Mouse (Mus musculus): ENCODE data around the gene Taf12. TPM values are rescaled to one million over a fixed set of nuclear protein-coding genes. Genes with fewer than 3 reads are reported as not detected.
"Not testable (repeated sequence)": the region's sequence is repeated elsewhere in the genome, so short reads cannot be mapped to it uniquely, and the experiment has no call there.

Gene Taf12
- polyA plus RNA-seq, 1 experiment from 2014 or later: 58.9 TPM

DNA sequence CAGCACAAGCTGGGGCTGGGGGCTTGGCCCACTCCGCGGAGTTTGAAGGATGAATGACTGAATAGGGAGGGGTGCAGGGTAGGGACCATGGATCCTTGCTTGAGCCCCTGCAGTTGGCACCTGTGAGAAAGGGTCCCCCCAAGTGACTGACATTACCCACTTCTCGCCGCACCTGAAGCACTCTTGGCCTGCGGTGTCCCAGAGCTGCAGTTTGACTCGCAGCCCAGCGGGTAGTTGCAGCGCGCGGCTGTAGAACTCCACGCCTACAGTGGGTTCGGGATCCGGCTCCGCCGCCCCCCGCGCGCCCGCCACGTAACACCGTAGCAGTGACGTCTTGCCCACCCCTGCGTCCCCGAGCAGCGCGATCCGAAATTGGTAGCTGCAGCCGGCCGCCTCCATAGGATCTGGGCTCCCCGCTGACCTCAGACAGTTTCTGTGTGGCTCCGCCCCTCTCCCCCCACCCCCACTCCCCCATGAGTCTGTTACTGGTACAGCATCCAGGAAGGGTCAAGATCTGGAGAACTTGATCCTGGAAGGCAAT lies 28.8 kb downstream of the Taf12 start, which contains the start of gene Rab42:
Rab42 (minus strand) TSS at position 447 of the 541 bp plus-strand sequence.
- peak; percentile 76 for ATAC-seq (ENCODE audit: insufficient number of reproducible peaks, insufficient read depth, low FRiP score, low TSS enrichment, low read depth)

DNA sequence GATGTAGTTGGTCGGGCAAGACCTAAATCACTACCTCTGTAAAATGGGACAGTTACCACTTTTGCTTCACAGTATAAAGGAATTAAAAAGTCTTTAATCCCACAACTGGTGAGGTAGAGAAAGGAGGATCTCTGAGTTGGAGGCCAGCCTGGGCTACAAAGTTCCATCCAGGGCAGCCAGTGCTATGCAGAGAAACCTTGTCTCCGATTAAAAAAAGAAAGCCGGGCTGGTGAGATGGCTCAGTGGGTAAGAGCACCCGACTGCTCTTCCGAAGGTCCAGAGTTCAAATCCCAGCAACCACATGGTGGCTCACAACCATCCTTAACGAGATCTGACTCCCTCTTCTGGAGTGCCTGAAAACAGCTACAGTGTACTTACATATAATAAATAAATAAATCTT lies 29.3 kb downstream of the Taf12 start:
- 35% methylated on average over 6 of the region's 6 CpGs for WGBS
- H3K27ac ChIP-seq; H3K36me3 ChIP-seq; H3K27me3 ChIP-seq; ATAC-seq (ENCODE audit: insufficient number of reproducible peaks, insufficient read depth, low FRiP score, low TSS enrichment, low read depth); H3K9me3 ChIP-seq; H3K4me1 ChIP-seq (replicated peaks): not testable (repeated sequence)
- Histone ChIP-seq H3K4me2 (peak overlapping the region; percentile 66), H3K4me3 (replicated peaks) (peak overlapping the region; percentile 43), H3K9ac (replicated peaks) (peak overlapping the region; percentile 62; the same call in 1 of the 2 replicates)

More for the DNA sequence above, 28.8 kb downstream of the Taf12 start, which contains the start of gene Rab42:
- no peaks in the 10 kb centered on the region for H3K27me3 ChIP-seq
- no peaks in the 10 kb centered on the region for H3K9me3 ChIP-seq
- H3K36me3 ChIP-seq: no peaks in the 10 kb centered on the region
- H3K4me2 ChIP-seq: peak within 1 kb of the TSS; percentile 66
- 2% methylated on average over 31 of the region's 31 CpGs for WGBS
- H3K4me3 ChIP-seq (replicated peaks): peak within 1 kb of the TSS; percentile 43
- peak within 1 kb of the TSS; percentile 62 for H3K9ac ChIP-seq (replicated peaks)
- peaks cover 8% of the 10 kb centered on the region for H3K4me1 ChIP-seq (replicated peaks)
- no peak within 1 kb of the TSS for H3K27ac ChIP-seq

DNA sequence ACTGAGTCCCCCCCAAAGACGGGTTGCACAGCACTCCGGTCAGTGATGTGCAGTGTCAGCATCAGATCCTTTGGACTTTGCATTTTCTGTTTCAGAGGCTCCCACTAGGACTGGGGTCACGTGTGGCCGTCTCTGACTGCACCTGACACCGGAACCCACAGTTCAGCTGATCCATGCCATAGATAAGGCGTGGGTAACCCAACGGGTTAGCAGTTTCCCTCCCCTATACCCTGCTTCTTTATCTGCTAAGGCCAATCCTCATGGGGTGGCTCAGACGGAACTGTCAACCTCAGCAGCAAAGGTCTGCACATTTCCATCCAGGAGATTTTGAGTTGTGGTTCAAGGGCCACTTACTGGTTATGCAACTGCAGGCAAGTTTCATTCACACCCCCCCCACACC lies 31.1 kb downstream of the Taf12 start:
- no peak for ATAC-seq (ENCODE audit: insufficient number of reproducible peaks, insufficient read depth, low FRiP score, low TSS enrichment, low read depth)
- no peak overlapping the region for H3K9ac ChIP-seq (replicated peaks)
- no peaks in the 10 kb centered on the region for H3K9me3 ChIP-seq
- no peaks in the 10 kb centered on the region for H3K27me3 ChIP-seq
- no peak overlapping the region for H3K27ac ChIP-seq
- H3K36me3 ChIP-seq: peaks cover 8% of the 10 kb centered on the region
- peaks cover 17% of the 10 kb centered on the region for H3K4me1 ChIP-seq (replicated peaks)
- WGBS: 86% methylated on average over 8 of the region's 8 CpGs
- H3K4me2 ChIP-seq: no peak overlapping the region
- H3K4me3 ChIP-seq (replicated peaks): no peak overlapping the region

GRCm38 (mm10) chr4:132306004-132306403 lies 31.8 kb downstream of the Taf12 start:
- WGBS: 74% methylated on average over 6 of the region's 6 CpGs
- Histone ChIP-seq H3K36me3 (peaks cover 16% of the 10 kb centered on the region), H3K27ac (no peak overlapping the region), H3K4me2 (no peak overlapping the region), H3K27me3 (no peaks in the 10 kb centered on the region), H3K4me3 (replicated peaks) (no peak overlapping the region), H3K4me1 (replicated peaks) (peaks cover 18% of the 10 kb centered on the region), H3K9me3 (no peaks in the 10 kb centered on the region), H3K9ac (replicated peaks) (no peak overlapping the region)
- no peak for ATAC-seq (ENCODE audit: insufficient number of reproducible peaks, insufficient read depth, low FRiP score, low TSS enrichment, low read depth)

DNA sequence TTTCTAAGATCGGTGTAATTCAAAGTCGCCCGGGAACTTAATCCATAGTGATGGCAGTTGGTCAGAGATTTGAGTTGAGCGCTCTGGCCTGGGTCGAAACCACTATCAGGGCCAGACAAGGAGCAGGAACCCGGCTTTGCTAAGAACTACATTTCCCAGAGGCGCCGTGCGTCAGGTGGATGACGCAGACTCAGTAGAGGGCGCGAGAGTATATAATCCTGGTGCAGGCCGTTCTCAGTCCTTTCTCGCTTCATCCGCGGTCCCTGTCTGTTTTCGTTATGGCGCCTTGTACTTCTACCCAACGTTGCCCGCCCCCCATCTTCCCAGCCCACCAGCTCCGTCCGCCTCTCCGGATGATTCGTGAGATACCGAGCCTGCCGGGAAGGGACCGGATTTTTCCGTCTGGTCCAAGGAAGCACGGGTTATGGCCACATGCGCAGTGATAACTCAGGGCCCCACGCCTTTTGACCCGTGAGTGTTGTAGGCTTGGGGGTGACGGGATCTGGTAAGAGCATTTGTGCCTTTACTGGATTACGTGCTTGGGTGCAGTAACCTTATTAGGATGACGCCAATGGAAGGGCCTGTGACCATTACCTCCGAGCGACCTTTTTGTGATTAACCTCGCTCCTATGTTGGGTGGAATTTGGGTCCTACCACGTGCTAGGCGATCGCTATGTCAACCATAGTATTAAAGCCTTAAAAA lies 34.4 kb downstream of the Taf12 start:
- H3K27ac ChIP-seq: peak overlapping the region; percentile 90
- H3K9ac ChIP-seq (replicated peaks): peak overlapping the region; percentile 93
- H3K4me1 ChIP-seq (replicated peaks): peaks cover 10% of the 10 kb centered on the region
- peak overlapping the region; percentile 86 for H3K4me2 ChIP-seq
- H3K36me3 ChIP-seq: peaks cover 40% of the 10 kb centered on the region
- no peaks in the 10 kb centered on the region for H3K27me3 ChIP-seq
- peak; percentile 89 for ATAC-seq (ENCODE audit: insufficient number of reproducible peaks, insufficient read depth, low FRiP score, low TSS enrichment, low read depth)
- whole genome bisulfite sequencing: 1% methylated on average over 41 of the region's 41 CpGs
- peak overlapping the region; percentile 76 for H3K4me3 ChIP-seq (replicated peaks)
- H3K9me3 ChIP-seq: no peaks in the 10 kb centered on the region

DNA sequence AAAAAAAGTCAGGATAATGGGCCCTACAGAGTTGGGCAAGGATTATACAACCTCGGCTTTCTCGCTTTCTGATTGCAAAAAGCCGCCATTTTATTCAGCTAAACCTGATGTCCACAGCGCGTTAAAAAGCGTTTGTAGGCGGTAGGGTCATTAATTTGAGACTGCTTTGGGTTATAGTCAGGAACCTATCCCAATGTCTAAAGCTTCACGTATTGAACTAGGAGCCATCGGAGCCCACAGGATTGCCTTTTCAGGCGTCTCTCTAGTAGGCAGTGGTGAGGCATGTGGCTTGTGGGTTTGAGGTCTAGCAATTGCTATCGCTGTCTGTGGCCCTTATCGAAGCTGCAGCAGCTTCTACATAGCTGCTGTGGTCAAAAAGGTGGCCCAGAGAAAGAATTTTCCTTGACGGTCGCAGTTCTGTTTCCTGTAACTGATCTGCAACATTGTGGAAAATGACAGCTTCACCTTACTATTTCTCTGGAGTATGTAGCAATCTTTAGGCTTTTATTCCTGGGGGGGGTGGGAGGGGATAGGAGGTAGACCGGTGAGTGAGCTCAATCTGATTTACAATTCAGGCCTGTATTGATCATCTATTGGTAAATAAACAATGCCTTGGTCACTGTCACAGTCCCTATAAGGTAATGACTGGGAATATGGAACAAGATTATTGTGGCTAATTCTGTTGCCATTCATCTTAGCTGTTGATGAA lies 35.1 kb downstream of the Taf12 start:
- Histone ChIP-seq H3K4me3 (replicated peaks) (peak overlapping the region; percentile 76), H3K9ac (replicated peaks) (peak overlapping the region; percentile 93), H3K9me3 (no peaks in the 10 kb centered on the region), H3K27ac (peak overlapping the region; percentile 90), H3K36me3 (peaks cover 47% of the 10 kb centered on the region), H3K4me1 (replicated peaks) (peaks cover 10% of the 10 kb centered on the region), H3K4me2 (peak overlapping the region; percentile 86), H3K27me3 (no peaks in the 10 kb centered on the region)
- WGBS: 1% methylated on average over 15 of the region's 15 CpGs
- ATAC-seq (ENCODE audit: insufficient number of reproducible peaks, insufficient read depth, low FRiP score, low TSS enrichment, low read depth): no peak

DNA sequence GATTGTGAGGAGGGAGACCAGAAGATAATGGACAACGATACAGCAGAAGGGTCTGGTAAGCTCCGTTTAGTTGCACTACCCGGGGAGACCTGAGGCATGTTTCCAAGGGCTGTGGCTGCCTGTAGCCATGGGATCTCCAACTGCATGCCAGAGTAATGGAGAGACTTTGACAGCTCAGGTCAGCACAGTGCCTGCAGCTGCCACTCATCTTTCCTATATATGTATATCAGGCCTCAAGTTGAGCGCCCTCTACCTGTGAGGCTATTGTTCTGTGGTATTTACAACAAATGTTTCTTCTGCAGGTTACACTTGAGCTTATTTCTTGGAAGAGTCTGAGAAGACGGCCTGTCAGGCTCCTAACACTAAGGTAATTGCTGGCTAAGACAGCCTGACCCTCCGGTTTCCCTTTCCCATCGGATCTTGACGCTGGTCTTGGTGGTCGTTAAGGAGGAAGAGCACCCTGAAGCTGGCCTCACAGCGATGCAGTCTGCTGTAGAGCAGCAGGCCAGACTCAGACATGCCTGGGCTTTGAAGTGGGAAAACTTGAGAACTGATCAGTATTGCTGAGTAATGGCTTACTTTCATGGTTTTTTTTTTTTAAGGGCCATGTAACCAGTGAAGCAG lies 35.8 kb downstream of the Taf12 start:
- H3K4me2 ChIP-seq: peak overlapping the region; percentile 86
- no peaks in the 10 kb centered on the region for H3K9me3 ChIP-seq
- H3K4me1 ChIP-seq (replicated peaks): peaks cover 10% of the 10 kb centered on the region
- WGBS: 25% methylated on average over 10 of the region's 10 CpGs
- H3K9ac ChIP-seq (replicated peaks): peak overlapping the region; percentile 93
- H3K27ac ChIP-seq: peak overlapping the region; percentile 90; the same call in 1 of the 2 replicates
- ATAC-seq (ENCODE audit: insufficient number of reproducible peaks, insufficient read depth, low FRiP score, low TSS enrichment, low read depth): no peak
- H3K4me3 ChIP-seq (replicated peaks): peak overlapping the region; percentile 76
- no peaks in the 10 kb centered on the region for H3K27me3 ChIP-seq
- H3K36me3 ChIP-seq: peaks cover 52% of the 10 kb centered on the region

GRCm38 (mm10) chr4:132311209-132311608 lies 37.0 kb downstream of the Taf12 start:
- H3K4me2 ChIP-seq: no peak overlapping the region
- no peak overlapping the region for H3K27ac ChIP-seq
- H3K4me3 ChIP-seq (replicated peaks): no peak overlapping the region
- H3K36me3 ChIP-seq: peaks cover 60% of the 10 kb centered on the region
- H3K9ac ChIP-seq (replicated peaks): no peak overlapping the region
- H3K27me3 ChIP-seq: no peaks in the 10 kb centered on the region
- peaks cover 10% of the 10 kb centered on the region for H3K4me1 ChIP-seq (replicated peaks)
- WGBS: 21% methylated on average over 1 of the region's 1 CpGs
- no peak for ATAC-seq (ENCODE audit: insufficient number of reproducible peaks, insufficient read depth, low FRiP score, low TSS enrichment, low read depth)
- no peaks in the 10 kb centered on the region for H3K9me3 ChIP-seq

DNA sequence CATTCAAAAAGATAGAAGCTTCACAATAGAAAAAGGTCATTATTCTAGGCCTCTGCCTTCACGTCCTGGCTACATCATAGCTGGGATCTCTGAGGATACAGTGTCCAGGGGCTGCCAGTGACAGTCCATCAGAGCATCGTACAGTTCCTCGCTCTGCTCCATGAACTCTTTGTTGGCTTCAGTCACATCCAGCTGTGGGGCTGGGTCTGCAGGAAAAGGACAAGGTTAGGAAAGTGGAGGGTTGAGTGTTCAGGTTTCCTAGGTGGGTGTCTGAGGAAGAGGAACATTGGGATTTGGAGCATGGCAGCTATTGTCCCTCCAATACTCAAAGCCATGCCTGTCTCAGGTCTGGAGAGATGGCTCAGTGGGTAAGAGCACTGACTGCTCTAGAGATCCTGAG lies 37.6 kb downstream of the Taf12 start:
- peaks cover 66% of the 10 kb centered on the region for H3K36me3 ChIP-seq

GRCm38 (mm10) chr4:132312627-132313026 lies 38.5 kb downstream of the Taf12 start:
- H3K4me2 ChIP-seq: no peak overlapping the region
- no peak for ATAC-seq (ENCODE audit: insufficient number of reproducible peaks, insufficient read depth, low FRiP score, low TSS enrichment, low read depth)
- no peaks in the 10 kb centered on the region for H3K9me3 ChIP-seq
- no peak overlapping the region for H3K4me3 ChIP-seq (replicated peaks)
- 90% methylated on average over 5 of the region's 5 CpGs for WGBS
- H3K27me3 ChIP-seq: no peaks in the 10 kb centered on the region
- peaks cover 10% of the 10 kb centered on the region for H3K4me1 ChIP-seq (replicated peaks)
- no peak overlapping the region for H3K27ac ChIP-seq
- no peak overlapping the region for H3K9ac ChIP-seq (replicated peaks)
- peaks cover 74% of the 10 kb centered on the region for H3K36me3 ChIP-seq

More for the DNA sequence above, 37.6 kb downstream of the Taf12 start:
- no peak overlapping the region for H3K4me2 ChIP-seq
- H3K4me3 ChIP-seq (replicated peaks): no peak overlapping the region
- H3K27ac ChIP-seq: no peak overlapping the region
- ATAC-seq (ENCODE audit: insufficient number of reproducible peaks, insufficient read depth, low FRiP score, low TSS enrichment, low read depth): no peak
- no peak overlapping the region for H3K9ac ChIP-seq (replicated peaks)
- peaks cover 10% of the 10 kb centered on the region for H3K4me1 ChIP-seq (replicated peaks)
- no peaks in the 10 kb centered on the region for H3K27me3 ChIP-seq
- H3K9me3 ChIP-seq: no peaks in the 10 kb centered on the region
- WGBS: 44% methylated on average over 3 of the region's 3 CpGs

- no peak overlapping the region for H3K9ac ChIP-seq (replicated peaks)
- H3K27ac ChIP-seq: no peak overlapping the region
- H3K36me3 ChIP-seq: peaks cover 88% of the 10 kb centered on the region
- H3K4me1 ChIP-seq (replicated peaks): no peaks in the 10 kb centered on the region
- no peak overlapping the region for H3K4me3 ChIP-seq (replicated peaks)
- no peak for ATAC-seq (ENCODE audit: insufficient number of reproducible peaks, insufficient read depth, low FRiP score, low TSS enrichment, low read depth)
- H3K4me2 ChIP-seq: no peak overlapping the region
- H3K27me3 ChIP-seq: no peaks in the 10 kb centered on the region
- WGBS: 85% methylated on average over 8 of the region's 8 CpGs
- no peaks in the 10 kb centered on the region for H3K9me3 ChIP-seq
These were observed 41.5 kb downstream of the Taf12 start for GRCm38 (mm10) chr4:132315711-132316110.
